Mouse (Mus musculus) heart, embryonic 12.5 days (tissue): Measurements from ENCODE around the gene Shq1. TPM values are rescaled to one million over a fixed set of nuclear protein-coding genes. Genes with fewer than 3 reads are reported as not detected.

Experiments
- ATAC-seq: fragments of 200-750 bp; cut with Nextera tagmentation; 2 replicates; pipeline ENCODE4 v1.8.0; 2017; ENCODE audit warnings: moderate TSS enrichment, moderate library complexity; ENCODE audit not compliant: insufficient number of reproducible peaks, low FRiP score
- H3K27ac ChIP-seq: fragments of 300-500 bp; sonication (generic); 2 replicates; pipeline ENCODE4 v1.5.1; 2016; ENCODE audit warnings: mild to moderate bottlenecking, moderate library complexity; ENCODE audit not compliant: poor library complexity, severe bottlenecking
- H3K27me3 ChIP-seq: fragments of 300-500 bp; sonication (generic); replicated peaks from 2 replicates; pipeline ENCODE4 v1.6.1; 2016; ENCODE audit warnings: mild to moderate bottlenecking, moderate library complexity
- H3K36me3 ChIP-seq: fragments of 300-500 bp; sonication (generic); 2 replicates; pipeline ENCODE4 v1.6.1; 2016; ENCODE audit warnings: mild to moderate bottlenecking, moderate library complexity
- H3K4me1 ChIP-seq: fragments of 300-500 bp; sonication (generic); replicated peaks from 2 replicates; pipeline ENCODE4 v1.6.1; 2016; ENCODE audit warnings: mild to moderate bottlenecking
- H3K4me2 ChIP-seq: fragments of 300-500 bp; sonication (generic); 2 replicates; pipeline ENCODE4 v1.6.1; 2016; ENCODE audit warnings: mild to moderate bottlenecking, moderate library complexity
- H3K4me3 ChIP-seq: fragments of 300-500 bp; sonication (generic); 2 replicates; pipeline ENCODE4 v1.5.1; 2016; ENCODE audit warnings: mild to moderate bottlenecking
- H3K9ac ChIP-seq: fragments of 300-500 bp; sonication (generic); 2 replicates; pipeline ENCODE4 v1.6.1; 2016; ENCODE audit warnings: mild to moderate bottlenecking, moderate library complexity
- H3K9me3 ChIP-seq: fragments of 300-500 bp; sonication (generic); replicated peaks from 2 replicates; pipeline ENCODE4 v1.6.1; 2016; ENCODE audit warnings: mild to moderate bottlenecking, moderate library complexity
- WGBS: fragments of 180-500 bp; shearing (Covaris S2); methylation state at CpG from one replicate; pipeline ENCODE4 v1.1.7; 2016; 5-methylcytosine and 5-hydroxymethylcytosine counted together
- polyA plus RNA-seq: library from polyadenylated mRNA; unstranded; fragments of >200 nt; fragmentation: Nextera tagmentation; extraction: Ambion mirVana; gene quantifications from 2 replicates; pipeline ENCODE4 v1.2.1, GENCODE M21; 2016

Shq1 gene
- polyA plus RNA-seq, 1 experiment from 2014 or later, result 11.4 TPM

DNA sequence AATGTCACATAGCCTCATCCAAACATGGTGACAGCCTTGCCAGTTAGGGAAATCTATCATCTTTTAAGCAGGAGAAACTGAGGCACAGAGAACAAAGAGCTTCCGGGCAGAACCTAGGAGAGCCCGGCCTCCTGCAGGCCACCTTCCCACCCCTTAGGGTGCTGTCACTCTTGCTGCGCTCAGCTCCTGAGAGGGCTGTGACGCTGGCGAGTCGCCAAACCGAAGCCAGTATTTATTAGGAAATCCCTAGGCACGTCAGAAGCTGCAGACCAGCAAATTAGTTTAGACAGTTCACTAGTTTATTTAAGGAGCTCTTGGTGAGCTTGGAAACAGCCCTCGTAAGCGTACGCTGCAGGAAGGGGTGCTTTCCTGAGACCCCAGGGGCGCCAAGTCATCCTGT is 151.1 kb downstream of the Shq1 start:
- WGBS, result 64% methylated on average over 12 of the region's 12 CpGs
- Histone ChIP-seq H3K36me3 (no peaks in the 10 kb centered on the region), H3K27me3 (peaks cover 34% of the 10 kb centered on the region), H3K4me3 (no peak overlapping the region), H3K9me3 (no peaks in the 10 kb centered on the region), H3K27ac (no peak overlapping the region), H3K4me1 (peaks cover 7% of the 10 kb centered on the region), H3K4me2 (no peak overlapping the region), H3K9ac (no peak overlapping the region)
- ATAC-seq, result no peak

Other genes starting within 250 kb of the Shq1 start
- 1.6 and 1.9 TPM in 2 replicates for gene Gxylt2, start 33.6 kb upstream of the Shq1 start, polyA plus RNA-seq
- 16.1 and 18.5 TPM in 2 replicates for gene Ppp4r2, start 162.5 kb upstream of the Shq1 start, polyA plus RNA-seq